Mouse (Mus musculus) small intestine, adult 2 months (tissue): ENCODE data around the gene Aox4.

Experiments
- CTCF ChIP-seq: fragments of 200-500 bp; IDR thresholded peaks from 2 replicates; pipeline ENCODE4 v1.5.1; 2012; ENCODE audit warnings: low read depth, mild to moderate bottlenecking, control low read depth, inconsistent platforms, low read length, moderate library complexity, mixed read lengths; ENCODE audit not compliant: insufficient replicate concordance, insufficient read length; ENCODE audit errors: extremely low read depth
- POLR2A ChIP-seq: fragments of 200-500 bp; IDR thresholded peaks from 2 replicates; pipeline ENCODE4 v1.6.1; 2012; ENCODE audit warnings: low read depth, mild to moderate bottlenecking, control low read depth, inconsistent platforms, low read length, moderate library complexity

DNA sequence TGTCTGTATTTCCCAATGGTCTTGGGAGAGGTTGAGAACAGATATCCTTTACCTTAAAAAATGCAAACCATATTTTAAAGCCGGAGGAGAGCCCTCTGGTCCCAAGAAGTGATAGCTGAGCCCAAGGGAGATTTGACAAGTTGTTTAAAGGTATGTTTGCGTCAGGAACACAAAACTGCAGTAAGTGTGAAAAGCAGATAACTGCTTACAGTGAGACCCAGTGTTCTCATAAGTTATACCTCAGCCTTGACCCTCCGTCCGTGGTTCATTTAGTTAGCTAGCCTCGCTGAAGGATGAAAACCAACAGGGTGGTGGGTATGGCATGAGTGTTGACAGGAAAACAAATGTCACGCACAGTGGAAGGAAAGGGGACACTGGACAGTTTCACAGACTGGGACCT lies 92.8 kb downstream of the Aox4 start:
- TF ChIP-seq CTCF: no peak
- TF ChIP-seq POLR2A: no peak
